Mouse (Mus musculus): Measurements from ENCODE around the gene Eif2ak4. TPM values are rescaled to one million over a fixed set of nuclear protein-coding genes. Genes with fewer than 3 reads are reported as not detected.

Gene Eif2ak4
- total and polyA plus RNA-seq, 3 experiments: 4.6 to 7.0 (median 6.1) TPM

GRCm38 (mm10) chr2:118520042-118520933 lies 131.9 kb downstream of the Eif2ak4 start:
- intact Hi-C loops (cut with DNase I): no loop called here
- Histone ChIP-seq H3K79me2 (replicated peaks; ENCODE audit: control insufficient read depth, insufficient read depth, low read length) (no peaks in the 10 kb centered on the region), H3K27me3 (ENCODE audit: control insufficient read depth, insufficient read depth, low read length) (no peaks in the 10 kb centered on the region), H3K9ac (ENCODE audit: low read depth, low read length) (no peak overlapping the region), H3K4me3 (no peak overlapping the region), H3K4me1 (ENCODE audit: control insufficient read depth, insufficient read depth, low read length) (peaks cover 12% of the 10 kb centered on the region), H3K36me3 (ENCODE audit: control insufficient read depth, insufficient read depth, low read length) (no peaks in the 10 kb centered on the region), H3K27ac (peak overlapping the region; percentile 49)
- DNase-seq: peak; percentile 67 to 76
- 38% methylated on average over 9 of the region's 9 CpGs for WGBS
- TF ChIP-seq POLR2A (IDR thresholded peaks at IDR 0.05; ENCODE audit: insufficient read depth, low read depth, low read length) (0 out of 2 replicates have a peak, but pooled peaks have one; percentile 19), EP300 (IDR thresholded peaks at IDR 0.05; ENCODE audit: insufficient read depth, low read depth, low read length) (peak; percentile 81; the same call in 1 of the 2 replicates), CTCF (IDR thresholded peaks at IDR 0.05) (no peak)

GRCm38 (mm10) chr2:118522265-118522664 lies 133.8 kb downstream of the Eif2ak4 start:
- intact Hi-C loops (cut with DNase I): no loop called here
- peak in 1 of 2 experiments; percentile 19 for DNase-seq
- no peak overlapping the region for H3K27ac ChIP-seq

GRCm38 (mm10) chr2:118523163-118523730 lies 134.8 kb downstream of the Eif2ak4 start:
- H3K4me3 ChIP-seq: no peak overlapping the region
- TF ChIP-seq EP300 (IDR thresholded peaks at IDR 0.05; ENCODE audit: insufficient read depth, low read depth, low read length): no peak
- no peak for TF ChIP-seq POLR2A (IDR thresholded peaks at IDR 0.05; ENCODE audit: insufficient read depth, low read depth, low read length)
- no peak for TF ChIP-seq CTCF (IDR thresholded peaks at IDR 0.05)
- no peaks in the 10 kb centered on the region for H3K27me3 ChIP-seq (ENCODE audit: control insufficient read depth, insufficient read depth, low read length)
- WGBS: 68% methylated on average over 5 of the region's 5 CpGs
- no peak overlapping the region for H3K27ac ChIP-seq
- no peaks in the 10 kb centered on the region for H3K79me2 ChIP-seq (replicated peaks; ENCODE audit: control insufficient read depth, insufficient read depth, low read length)
- no peak overlapping the region for H3K9ac ChIP-seq (ENCODE audit: low read depth, low read length)
- H3K36me3 ChIP-seq (ENCODE audit: control insufficient read depth, insufficient read depth, low read length): no peaks in the 10 kb centered on the region
- intact Hi-C loops (cut with DNase I): no loop called here
- peaks cover 12% of the 10 kb centered on the region for H3K4me1 ChIP-seq (ENCODE audit: control insufficient read depth, insufficient read depth, low read length)
- peak in 1 of 2 experiments; percentile 17 for DNase-seq

More at GRCm38 (mm10) chr2:118522265-118522664, 133.8 kb downstream of the Eif2ak4 start:
- TF ChIP-seq EP300 (IDR thresholded peaks at IDR 0.05; ENCODE audit: insufficient read depth, low read depth, low read length) (no peak), CTCF (IDR thresholded peaks at IDR 0.05) (no peak), POLR2A (IDR thresholded peaks at IDR 0.05; ENCODE audit: insufficient read depth, low read depth, low read length) (no peak)
- Histone ChIP-seq H3K9ac (ENCODE audit: low read depth, low read length) (no peak overlapping the region), H3K4me1 (ENCODE audit: control insufficient read depth, insufficient read depth, low read length) (peaks cover 12% of the 10 kb centered on the region), H3K4me3 (no peak overlapping the region), H3K36me3 (ENCODE audit: control insufficient read depth, insufficient read depth, low read length) (no peaks in the 10 kb centered on the region), H3K27me3 (ENCODE audit: control insufficient read depth, insufficient read depth, low read length) (no peaks in the 10 kb centered on the region), H3K79me2 (replicated peaks; ENCODE audit: control insufficient read depth, insufficient read depth, low read length) (no peaks in the 10 kb centered on the region)
- WGBS: 10% methylated on average over 2 of the region's 2 CpGs

GRCm38 (mm10) chr2:118524811-118525210 lies 136.4 kb downstream of the Eif2ak4 start:
- no peak overlapping the region for H3K9ac ChIP-seq (ENCODE audit: low read depth, low read length)
- H3K36me3 ChIP-seq (ENCODE audit: control insufficient read depth, insufficient read depth, low read length): no peaks in the 10 kb centered on the region
- 89% methylated on average over 3 of the region's 3 CpGs for WGBS
- DNase-seq: no peak
- H3K79me2 ChIP-seq (replicated peaks; ENCODE audit: control insufficient read depth, insufficient read depth, low read length): no peaks in the 10 kb centered on the region
- peaks cover 18% of the 10 kb centered on the region for H3K4me1 ChIP-seq (ENCODE audit: control insufficient read depth, insufficient read depth, low read length)
- intact Hi-C loops (cut with DNase I): no loop called here
- no peak overlapping the region for H3K27ac ChIP-seq
- TF ChIP-seq POLR2A (IDR thresholded peaks at IDR 0.05; ENCODE audit: insufficient read depth, low read depth, low read length) (no peak), EP300 (IDR thresholded peaks at IDR 0.05; ENCODE audit: insufficient read depth, low read depth, low read length) (no peak), CTCF (IDR thresholded peaks at IDR 0.05) (no peak)
- no peaks in the 10 kb centered on the region for H3K27me3 ChIP-seq (ENCODE audit: control insufficient read depth, insufficient read depth, low read length)
- no peak overlapping the region for H3K4me3 ChIP-seq

Other genes with a start within 250 kb of the Eif2ak4 start
- gene Fsip1, start 131.7 kb upstream of the Eif2ak4 start, total RNA-seq (2021): not detected
- 0.06 TPM in 1 of 2 replicates, not detected in the other for gene Fsip1, start 131.7 kb upstream of the Eif2ak4 start, polyA plus RNA-seq (2012; rRNA removed)
- under 1 TPM; 0.07 to 0.10 TPM for gene Gpr176, start 15.2 kb upstream of the Eif2ak4 start, total RNA-seq (2021)
- gene Gpr176, start 15.2 kb upstream of the Eif2ak4 start, polyA plus RNA-seq (2012; rRNA removed): 0.12 and 0.23 TPM in 2 replicates
- gene Srp14, start 91.1 kb downstream of the Eif2ak4 start, total RNA-seq (2021): 100 to 1,000 TPM; 116 to 129 TPM
- 64.9 and 112 TPM in 2 replicates for gene Srp14, start 91.1 kb downstream of the Eif2ak4 start, polyA plus RNA-seq (2012; rRNA removed)
- 1 to 10 TPM; 5.5 to 7.0 TPM for gene Bmf, start 161.1 kb downstream of the Eif2ak4 start, total RNA-seq (2021)
- 2.9 and 5.7 TPM in 2 replicates for gene Bmf, start 161.1 kb downstream of the Eif2ak4 start, polyA plus RNA-seq (2012; rRNA removed)
- 1 to 10 TPM in 1 of 2 experiments, under 1 TPM in 1; 0.65 to 1.8 TPM for gene Bub1b, start 209.6 kb downstream of the Eif2ak4 start, total RNA-seq (2021)
- 0.25 and 1.1 TPM in 2 replicates for gene Bub1b, start 209.6 kb downstream of the Eif2ak4 start, polyA plus RNA-seq (2012; rRNA removed)

Data from heart, adult 2 months (tissue).